Mouse (Mus musculus): ENCODE results near the gene Hlx. TPM values are rescaled to one million over a fixed set of nuclear protein-coding genes. Genes with fewer than 3 reads are reported as not detected.

The Hlx gene
- polyA plus RNA-seq, 2 experiments = 16.2 to 21.8 TPM

DNA sequence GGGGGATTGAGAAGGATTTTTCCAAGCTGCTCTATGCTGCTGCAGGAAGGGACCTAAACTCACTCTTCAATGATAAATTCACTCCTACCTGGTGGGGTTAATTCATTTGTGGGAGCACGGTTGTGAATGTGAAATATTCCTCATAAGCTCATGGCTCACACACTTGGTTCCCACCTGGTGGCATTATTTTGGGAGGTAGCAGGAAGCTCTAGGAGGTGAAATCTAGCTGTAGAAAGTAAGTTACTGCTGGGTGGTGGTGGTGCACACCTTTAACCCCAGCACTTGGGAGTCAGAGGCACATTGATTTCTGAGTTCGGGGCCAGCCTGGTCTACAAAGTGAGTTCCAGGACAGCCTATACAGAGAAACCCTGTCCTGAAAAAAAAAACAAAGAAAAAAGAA, 4.8 kb upstream of the Hlx start:
- Histone ChIP-seq H3K27me3 (ENCODE audit: control insufficient read depth, insufficient read depth, low read length) (peaks cover 55% of the 10 kb centered on the region), H3K9me3 (ENCODE audit: control insufficient read depth, low read length) (no peaks in the 10 kb centered on the region), H3K4me2 (replicated peaks; ENCODE audit: low read depth, low read length, severe bottlenecking) (no peak overlapping the region), H3K27ac (replicated peaks; ENCODE audit: low read depth, low read length) (no peak overlapping the region), H3K4me3 (replicated peaks; ENCODE audit: low read length) (no peak overlapping the region), H3K4me1 (ENCODE audit: control insufficient read depth, insufficient read depth, low read length) (peaks cover 9% of the 10 kb centered on the region; the same call in 1 of the 2 replicates), H3K9ac (ENCODE audit: low read depth, low read length, severe bottlenecking) (no peak overlapping the region), H3K36me3 (ENCODE audit: control insufficient read depth, insufficient read depth, low read length) (no peaks in the 10 kb centered on the region)
- ATAC-seq (ENCODE audit: low FRiP score, low read depth) (no peak), DNase-seq (ENCODE audit: low spot score) (no peak)
- no peak for TF ChIP-seq POLR2A (IDR thresholded peaks at IDR 0.05; ENCODE audit: borderline replicate concordance, extremely low read depth, insufficient read depth, insufficient read length)
- 28% methylated on average over 2 of the region's 2 CpGs for WGBS

DNA sequence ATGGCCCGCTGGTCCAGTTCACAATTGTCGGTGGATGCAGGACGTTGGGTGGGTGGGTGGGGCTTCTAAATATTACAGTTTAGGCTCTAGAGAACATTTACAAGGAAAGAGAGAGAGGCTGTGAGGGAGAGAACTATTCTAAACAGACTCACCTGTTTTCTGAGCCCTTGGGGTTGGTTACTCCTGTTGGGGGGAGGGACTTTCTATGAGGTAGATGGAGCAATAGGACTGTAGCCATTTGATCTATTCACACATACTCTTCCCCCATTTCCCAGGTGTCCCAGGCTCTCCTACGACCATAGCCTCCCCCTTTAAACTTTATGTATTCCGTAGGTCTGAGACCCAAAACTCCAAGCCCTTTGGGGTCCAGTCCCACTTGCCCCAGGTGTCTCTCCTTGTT, 3.8 kb upstream of the Hlx start:
- no peak for DNase-seq (ENCODE audit: low spot score)
- Histone ChIP-seq H3K4me2 (replicated peaks; ENCODE audit: low read depth, low read length, severe bottlenecking) (no peak overlapping the region), H3K4me1 (ENCODE audit: control insufficient read depth, insufficient read depth, low read length) (peaks cover 9% of the 10 kb centered on the region; the same call in 1 of the 2 replicates), H3K27me3 (ENCODE audit: control insufficient read depth, insufficient read depth, low read length) (peaks cover 56% of the 10 kb centered on the region), H3K27ac (replicated peaks; ENCODE audit: low read depth, low read length) (no peak overlapping the region), H3K9ac (ENCODE audit: low read depth, low read length, severe bottlenecking) (no peak overlapping the region), H3K9me3 (ENCODE audit: control insufficient read depth, low read length) (no peaks in the 10 kb centered on the region), H3K4me3 (replicated peaks; ENCODE audit: low read length) (no peak overlapping the region), H3K36me3 (ENCODE audit: control insufficient read depth, insufficient read depth, low read length) (no peaks in the 10 kb centered on the region)
- no peak for ATAC-seq (ENCODE audit: low FRiP score, low read depth)
- WGBS = 18% methylated on average over 5 of the region's 5 CpGs
- no peak for TF ChIP-seq POLR2A (IDR thresholded peaks at IDR 0.05; ENCODE audit: borderline replicate concordance, extremely low read depth, insufficient read depth, insufficient read length)

DNA sequence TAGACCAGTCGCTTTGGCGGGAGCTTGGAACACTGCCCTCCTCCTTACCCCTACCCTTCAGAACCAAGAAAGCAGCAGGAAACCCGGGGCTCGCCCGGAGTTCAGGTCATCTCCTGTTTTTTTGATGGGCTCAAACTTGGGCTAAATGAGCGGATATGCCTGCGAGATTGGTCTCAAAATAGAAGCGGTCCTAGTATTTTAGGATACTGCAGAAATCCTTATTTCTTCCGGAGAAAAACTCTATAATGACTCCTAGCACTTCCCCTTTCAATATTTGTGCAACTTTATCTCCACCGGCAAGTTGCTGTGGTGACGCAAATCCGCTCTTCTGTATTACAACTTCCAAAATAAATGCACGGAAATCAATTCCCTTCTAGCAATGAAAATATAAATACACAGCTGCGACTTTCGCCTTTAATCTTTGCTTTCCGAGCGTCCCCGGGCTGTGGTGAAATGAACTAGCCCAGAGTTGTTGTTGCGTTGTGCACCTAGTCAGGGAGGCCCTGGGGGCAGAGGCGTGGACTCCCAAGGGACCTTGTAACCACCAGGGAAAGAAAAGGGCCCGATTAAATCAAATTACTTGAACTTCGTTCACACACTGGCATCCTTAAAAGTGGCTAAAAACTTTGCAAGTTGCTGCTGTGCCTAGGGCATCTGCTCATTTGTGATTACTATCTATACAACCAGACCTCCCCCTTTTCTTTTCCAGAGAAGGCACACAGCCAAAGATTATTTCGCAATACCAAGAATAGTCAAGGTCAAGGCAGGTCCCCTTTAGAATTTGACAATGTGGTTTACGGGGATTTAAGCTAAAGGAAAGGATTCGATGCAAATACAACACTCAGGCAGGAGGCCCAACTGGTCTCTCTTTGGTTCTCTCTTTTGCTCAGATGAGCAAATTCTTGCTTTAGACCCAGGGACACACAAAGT, 2.8 kb upstream of the Hlx start:
- Histone ChIP-seq H3K4me2 (replicated peaks; ENCODE audit: low read depth, low read length, severe bottlenecking) (no peak overlapping the region), H3K9me3 (ENCODE audit: control insufficient read depth, low read length) (no peaks in the 10 kb centered on the region), H3K9ac (ENCODE audit: low read depth, low read length, severe bottlenecking) (no peak overlapping the region), H3K4me3 (replicated peaks; ENCODE audit: low read length) (no peak overlapping the region), H3K4me1 (ENCODE audit: control insufficient read depth, insufficient read depth, low read length) (peaks cover 9% of the 10 kb centered on the region; the same call in 1 of the 2 replicates), H3K27ac (replicated peaks; ENCODE audit: low read depth, low read length) (no peak overlapping the region), H3K36me3 (ENCODE audit: control insufficient read depth, insufficient read depth, low read length) (no peaks in the 10 kb centered on the region), H3K27me3 (ENCODE audit: control insufficient read depth, insufficient read depth, low read length) (peaks cover 65% of the 10 kb centered on the region)
- 7% methylated on average over 25 of the region's 25 CpGs for WGBS
- TF ChIP-seq POLR2A (IDR thresholded peaks at IDR 0.05; ENCODE audit: borderline replicate concordance, extremely low read depth, insufficient read depth, insufficient read length) = no peak
- no peak for ATAC-seq (ENCODE audit: low FRiP score, low read depth)
- no peak for DNase-seq (ENCODE audit: low spot score)

DNA sequence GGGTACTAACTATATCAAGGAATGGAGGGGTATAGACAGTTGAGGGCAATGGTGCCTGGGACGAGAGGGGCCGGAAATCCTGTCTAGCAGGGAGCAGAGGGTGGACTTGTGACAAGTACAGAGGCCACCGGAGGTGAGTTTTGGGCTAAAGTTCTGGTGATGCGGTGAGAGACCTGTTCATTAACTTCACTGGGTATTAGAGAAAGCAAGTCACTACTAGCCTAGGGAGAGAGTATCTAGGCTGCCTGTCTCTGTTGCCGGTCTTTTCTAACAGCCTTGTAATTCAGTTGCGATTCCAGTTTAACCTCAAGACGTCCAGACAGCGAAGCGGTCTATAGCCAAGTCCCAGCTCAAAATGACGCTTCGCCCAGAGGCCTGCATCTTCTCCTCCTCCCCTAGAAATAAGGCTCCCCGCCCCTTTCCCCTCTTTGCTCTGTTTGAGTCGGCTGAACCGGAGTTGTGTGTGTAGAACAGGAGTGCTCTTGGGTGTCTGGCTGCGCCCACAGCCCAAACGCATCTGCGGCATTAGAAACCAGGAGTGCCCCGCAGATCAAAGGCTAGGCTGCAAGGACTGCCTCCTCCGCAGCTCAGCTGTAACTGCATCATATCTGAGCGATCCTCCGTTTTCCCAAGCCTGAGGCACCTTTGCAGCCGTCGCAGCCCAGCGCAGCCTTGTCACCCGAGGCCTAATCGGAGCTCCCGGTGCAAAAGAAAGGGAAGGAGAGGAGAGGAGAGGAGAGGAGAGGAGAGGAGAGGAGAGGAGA, 1.8 kb upstream of the Hlx start:
- ATAC-seq (ENCODE audit: low FRiP score, low read depth) (no peak), DNase-seq (ENCODE audit: low spot score) (no peak)
- H3K27ac ChIP-seq (replicated peaks; ENCODE audit: low read depth, low read length) = no peak overlapping the region
- peaks cover 70% of the 10 kb centered on the region for H3K27me3 ChIP-seq (ENCODE audit: control insufficient read depth, insufficient read depth, low read length)
- no peaks in the 10 kb centered on the region for H3K9me3 ChIP-seq (ENCODE audit: control insufficient read depth, low read length)
- peak overlapping the region; percentile 93 for H3K4me2 ChIP-seq (replicated peaks; ENCODE audit: low read depth, low read length, severe bottlenecking)
- H3K36me3 ChIP-seq (ENCODE audit: control insufficient read depth, insufficient read depth, low read length) = no peaks in the 10 kb centered on the region
- peaks cover 9% of the 10 kb centered on the region; the same call in 1 of the 2 replicates for H3K4me1 ChIP-seq (ENCODE audit: control insufficient read depth, insufficient read depth, low read length)
- peak overlapping the region; percentile 10 for H3K4me3 ChIP-seq (replicated peaks; ENCODE audit: low read length)
- H3K9ac ChIP-seq (ENCODE audit: low read depth, low read length, severe bottlenecking) = no peak overlapping the region
- TF ChIP-seq POLR2A (IDR thresholded peaks at IDR 0.05; ENCODE audit: borderline replicate concordance, extremely low read depth, insufficient read depth, insufficient read length) = no peak
- WGBS = 2% methylated on average over 27 of the region's 27 CpGs

DNA sequence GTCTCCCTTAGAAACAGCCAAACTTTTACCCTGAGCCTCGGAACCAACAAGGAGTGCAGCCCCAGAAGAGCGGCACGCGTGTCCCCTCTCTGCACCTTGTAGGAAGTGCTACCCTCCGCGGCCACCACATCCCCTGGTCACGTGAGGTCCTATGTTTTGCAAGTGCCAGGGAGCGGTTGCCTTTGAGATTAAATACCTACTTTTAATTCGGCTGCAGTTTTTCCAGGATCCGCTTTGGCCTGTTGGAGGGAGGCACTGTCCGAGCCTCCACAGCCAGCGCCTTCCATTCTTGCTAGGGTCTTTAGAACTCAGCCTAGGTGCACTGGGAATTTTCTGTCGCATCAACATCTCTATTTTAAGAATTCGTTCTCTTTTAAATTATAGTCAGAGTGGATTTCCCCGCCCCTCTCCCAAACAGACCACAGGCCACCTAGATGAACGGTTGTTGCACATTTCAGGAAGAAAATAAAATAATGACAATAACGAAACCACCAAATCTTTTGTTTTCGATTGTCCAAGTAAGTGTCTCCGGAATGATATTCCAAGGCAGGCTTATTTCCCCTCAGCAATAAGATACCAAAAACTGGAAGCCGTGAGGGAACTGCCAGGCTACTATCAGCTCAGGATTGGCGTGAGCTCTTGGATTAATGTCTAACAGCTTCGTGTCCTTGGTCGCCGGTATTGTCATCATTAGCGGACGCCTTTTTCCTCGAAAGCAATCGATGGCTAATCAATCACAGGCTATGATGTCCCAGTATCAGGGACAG, 1.1 kb upstream of the Hlx start:
- Histone ChIP-seq H3K36me3 (ENCODE audit: control insufficient read depth, insufficient read depth, low read length) (no peaks in the 10 kb centered on the region; the same call in 1 of the 2 replicates), H3K4me2 (replicated peaks; ENCODE audit: low read depth, low read length, severe bottlenecking) (peak overlapping the region; percentile 93), H3K4me3 (replicated peaks; ENCODE audit: low read length) (peak overlapping the region; percentile 60), H3K9ac (ENCODE audit: low read depth, low read length, severe bottlenecking) (no peak overlapping the region), H3K4me1 (ENCODE audit: control insufficient read depth, insufficient read depth, low read length) (peaks cover 9% of the 10 kb centered on the region; the same call in 1 of the 2 replicates), H3K27ac (replicated peaks; ENCODE audit: low read depth, low read length) (no peak overlapping the region), H3K9me3 (ENCODE audit: control insufficient read depth, low read length) (no peaks in the 10 kb centered on the region), H3K27me3 (ENCODE audit: control insufficient read depth, insufficient read depth, low read length) (peaks cover 75% of the 10 kb centered on the region)
- 4% methylated on average over 28 of the region's 28 CpGs for WGBS
- no peak for TF ChIP-seq POLR2A (IDR thresholded peaks at IDR 0.05; ENCODE audit: borderline replicate concordance, extremely low read depth, insufficient read depth, insufficient read length)
- no peak for ATAC-seq (ENCODE audit: low FRiP score, low read depth)
- DNase-seq (ENCODE audit: low spot score) = no peak
